Mouse (Mus musculus): Measurements from ENCODE around the gene Gm7879.
A peak's percentile ranks its signal among the peaks of the same experiment; 100 is the strongest.
"Not testable (repeated sequence)": the region's sequence is repeated elsewhere in the genome, so short reads cannot be mapped to it uniquely, and the experiment has no call there.

Gene Gm7879

GRCm38 (mm10) chr5:43912844-43913243 lies at the start of gene Gm7879:
Gene Gm7879, plus strand, starts transcription at chr5:43913144.
- not testable (repeated sequence) for DNase-seq

- DNase-seq = no peak
Measured at GRCm38 (mm10) chr5:43863642-43864041, 49.3 kb upstream of the Gm7879 start.

GRCm38 (mm10) chr5:43865316-43865715 lies 47.6 kb upstream of the Gm7879 start:
- DNase-seq = no peak

GRCm38 (mm10) chr5:43868253-43868652 lies 44.7 kb upstream of the Gm7879 start, which contains the start of gene Cd38:
Gene Cd38, plus strand, starts transcription at chr5:43868553.
- no peak for DNase-seq

GRCm38 (mm10) chr5:43868711-43869600 lies 44.0 kb upstream of the Gm7879 start:
- DNase-seq = peak; percentile 53

- DNase-seq = no peak
Measured at GRCm38 (mm10) chr5:43871845-43872244, 41.1 kb upstream of the Gm7879 start.

GRCm38 (mm10) chr5:43872652-43873051 lies 40.3 kb upstream of the Gm7879 start:
- no peak for DNase-seq

- no peak for DNase-seq
Measured at GRCm38 (mm10) chr5:43882034-43882433, 30.9 kb upstream of the Gm7879 start.

- DNase-seq = no peak
Measured at GRCm38 (mm10) chr5:43885060-43885820, 27.7 kb upstream of the Gm7879 start.

- peak; percentile 53 for DNase-seq
Measured at GRCm38 (mm10) chr5:43892386-43892785, 20.6 kb upstream of the Gm7879 start.

GRCm38 (mm10) chr5:43894113-43894512 lies 18.8 kb upstream of the Gm7879 start:
- DNase-seq = peak; percentile 54

GRCm38 (mm10) chr5:43895931-43896330 lies 17.0 kb upstream of the Gm7879 start:
- DNase-seq = no peak

GRCm38 (mm10) chr5:43904685-43905084 lies 8.3 kb upstream of the Gm7879 start:
- no peak for DNase-seq

GRCm38 (mm10) chr5:43909213-43909612 lies 3.7 kb upstream of the Gm7879 start:
- DNase-seq = no peak

- no peak for DNase-seq
Measured at GRCm38 (mm10) chr5:43910006-43910405, 2.9 kb upstream of the Gm7879 start.

- no peak for DNase-seq
Measured at GRCm38 (mm10) chr5:43915261-43915886, 2.4 kb downstream of the Gm7879 start.

GRCm38 (mm10) chr5:43921877-43922276 lies 8.9 kb downstream of the Gm7879 start:
- no peak for DNase-seq

- DNase-seq = peak; percentile 91
Measured at GRCm38 (mm10) chr5:43923933-43924332, 11.0 kb downstream of the Gm7879 start.

- DNase-seq = no peak
Measured at GRCm38 (mm10) chr5:43927729-43928128, 14.8 kb downstream of the Gm7879 start.

GRCm38 (mm10) chr5:43933269-43933668 lies 20.3 kb downstream of the Gm7879 start:
- no peak for DNase-seq

GRCm38 (mm10) chr5:43947330-43947977 lies 34.5 kb downstream of the Gm7879 start:
- peak; percentile 37 for DNase-seq

GRCm38 (mm10) chr5:43948111-43948743 lies 35.3 kb downstream of the Gm7879 start:
- DNase-seq = peak; percentile 82

Measured in thymus, postnatal 4 days (tissue).